Mouse (Mus musculus): Measurements from ENCODE around the gene Slc25a13. TPM values are rescaled to one million over a fixed set of nuclear protein-coding genes. Genes with fewer than 3 reads are reported as not detected.

The Slc25a13 gene
- total and polyA plus RNA-seq, 2 experiments from 2014 or later: 59.6 to 83.1 TPM

GRCm38 (mm10) chr6:6002061-6002460 lies 214.9 kb downstream of the Slc25a13 start:
- 79% methylated on average over 3 of the region's 3 CpGs for WGBS
- Histone ChIP-seq H3K4me1 (ENCODE audit: control insufficient read depth, insufficient read depth) (peaks cover 3% of the 10 kb centered on the region; the same call in 1 of the 2 replicates), H3K4me2 (ENCODE audit: low read depth, low read length) (no peak overlapping the region), H3K9me3 (replicated peaks; ENCODE audit: control insufficient read depth, low read length) (no peaks in the 10 kb centered on the region), H3K27ac (ENCODE audit: low read depth) (no peak overlapping the region), H3K36me3 (replicated peaks; ENCODE audit: control insufficient read depth, insufficient read depth, low read length) (no peaks in the 10 kb centered on the region), H3K9ac (replicated peaks; ENCODE audit: low read depth, low read length) (no peak overlapping the region), H3K27me3 (ENCODE audit: control insufficient read depth, insufficient read depth, low read length) (no peaks in the 10 kb centered on the region), H3K4me3 (ENCODE audit: low read depth, low read length) (no peak overlapping the region)
- no peak for TF ChIP-seq EP300 (IDR thresholded peaks at IDR 0.05; ENCODE audit: low read depth)
- TF ChIP-seq CTCF (IDR thresholded peaks at IDR 0.05; ENCODE audit: low read depth): no peak
- DNase-seq (ENCODE audit: low spot score) (no peak), ATAC-seq (ENCODE audit: insufficient read depth, low read depth) (no peak)

DNA sequence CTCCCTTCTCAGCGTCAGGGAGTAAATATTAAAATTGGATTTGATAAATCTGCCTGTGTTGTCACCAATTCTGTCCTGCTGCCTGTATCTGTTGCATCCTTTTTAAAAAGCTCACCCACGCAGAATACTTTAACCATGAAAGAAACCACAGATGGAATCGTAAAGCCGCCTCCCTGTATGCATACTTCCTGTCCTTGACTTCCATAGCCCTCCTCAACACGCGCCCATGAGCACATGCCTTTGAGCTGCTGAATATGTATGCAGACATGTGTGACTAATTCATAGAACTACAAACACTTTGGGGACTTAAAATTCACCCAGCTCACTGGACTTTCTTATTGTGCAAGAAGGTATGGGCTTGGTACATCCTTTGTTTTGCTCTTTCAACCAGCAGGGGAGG lies 219.4 kb downstream of the Slc25a13 start:
- Histone ChIP-seq H3K4me2 (ENCODE audit: low read depth, low read length) (no peak overlapping the region), H3K9ac (replicated peaks; ENCODE audit: low read depth, low read length) (no peak overlapping the region), H3K4me1 (ENCODE audit: control insufficient read depth, insufficient read depth) (0 out of 2 replicates have a peak, but pooled peaks cover 6% of the 10 kb centered on the region), H3K36me3 (replicated peaks; ENCODE audit: control insufficient read depth, insufficient read depth, low read length) (no peaks in the 10 kb centered on the region), H3K27ac (ENCODE audit: low read depth) (no peak overlapping the region), H3K27me3 (ENCODE audit: control insufficient read depth, insufficient read depth, low read length) (no peaks in the 10 kb centered on the region), H3K9me3 (replicated peaks; ENCODE audit: control insufficient read depth, low read length) (no peaks in the 10 kb centered on the region), H3K4me3 (ENCODE audit: low read depth, low read length) (no peak overlapping the region)
- ATAC-seq (ENCODE audit: insufficient read depth, low read depth) (no peak), DNase-seq (ENCODE audit: low spot score) (no peak)
- TF ChIP-seq EP300 (IDR thresholded peaks at IDR 0.05; ENCODE audit: low read depth): no peak
- no peak for TF ChIP-seq CTCF (IDR thresholded peaks at IDR 0.05; ENCODE audit: low read depth)
- 62% methylated on average over 6 of the region's 6 CpGs for WGBS

DNA sequence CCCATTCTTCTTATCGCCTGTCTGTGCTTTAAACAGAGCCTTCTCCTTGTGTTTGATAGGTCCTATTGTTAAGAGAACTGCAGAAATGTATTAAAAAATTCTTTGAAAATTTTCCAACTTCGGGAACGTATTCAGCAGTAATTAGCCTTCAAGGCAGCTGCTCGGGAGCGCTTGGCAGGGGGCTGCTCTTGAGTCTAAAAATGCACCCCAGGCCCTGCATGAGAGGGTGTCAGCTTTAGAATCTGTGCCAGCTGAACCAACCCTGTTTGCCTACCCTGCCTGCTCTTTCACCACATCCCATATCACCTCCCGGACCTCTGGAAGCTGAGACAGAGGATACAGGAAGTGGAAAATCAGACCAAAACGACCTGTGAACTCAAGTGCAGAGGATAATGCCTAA lies 223.9 kb downstream of the Slc25a13 start:
- Histone ChIP-seq H3K4me3 (ENCODE audit: low read depth, low read length) (no peak overlapping the region), H3K9ac (replicated peaks; ENCODE audit: low read depth, low read length) (no peak overlapping the region), H3K27me3 (ENCODE audit: control insufficient read depth, insufficient read depth, low read length) (no peaks in the 10 kb centered on the region), H3K27ac (ENCODE audit: low read depth) (no peak overlapping the region), H3K4me1 (ENCODE audit: control insufficient read depth, insufficient read depth) (peaks cover 6% of the 10 kb centered on the region; the same call in 1 of the 2 replicates), H3K4me2 (ENCODE audit: low read depth, low read length) (no peak overlapping the region), H3K36me3 (replicated peaks; ENCODE audit: control insufficient read depth, insufficient read depth, low read length) (no peaks in the 10 kb centered on the region), H3K9me3 (replicated peaks; ENCODE audit: control insufficient read depth, low read length) (no peaks in the 10 kb centered on the region)
- DNase-seq (ENCODE audit: low spot score) (no peak), ATAC-seq (ENCODE audit: insufficient read depth, low read depth) (no peak)
- WGBS: 25% methylated on average over 7 of the region's 7 CpGs
- TF ChIP-seq EP300 (IDR thresholded peaks at IDR 0.05; ENCODE audit: low read depth): no peak
- TF ChIP-seq CTCF (IDR thresholded peaks at IDR 0.05; ENCODE audit: low read depth): no peak

DNA sequence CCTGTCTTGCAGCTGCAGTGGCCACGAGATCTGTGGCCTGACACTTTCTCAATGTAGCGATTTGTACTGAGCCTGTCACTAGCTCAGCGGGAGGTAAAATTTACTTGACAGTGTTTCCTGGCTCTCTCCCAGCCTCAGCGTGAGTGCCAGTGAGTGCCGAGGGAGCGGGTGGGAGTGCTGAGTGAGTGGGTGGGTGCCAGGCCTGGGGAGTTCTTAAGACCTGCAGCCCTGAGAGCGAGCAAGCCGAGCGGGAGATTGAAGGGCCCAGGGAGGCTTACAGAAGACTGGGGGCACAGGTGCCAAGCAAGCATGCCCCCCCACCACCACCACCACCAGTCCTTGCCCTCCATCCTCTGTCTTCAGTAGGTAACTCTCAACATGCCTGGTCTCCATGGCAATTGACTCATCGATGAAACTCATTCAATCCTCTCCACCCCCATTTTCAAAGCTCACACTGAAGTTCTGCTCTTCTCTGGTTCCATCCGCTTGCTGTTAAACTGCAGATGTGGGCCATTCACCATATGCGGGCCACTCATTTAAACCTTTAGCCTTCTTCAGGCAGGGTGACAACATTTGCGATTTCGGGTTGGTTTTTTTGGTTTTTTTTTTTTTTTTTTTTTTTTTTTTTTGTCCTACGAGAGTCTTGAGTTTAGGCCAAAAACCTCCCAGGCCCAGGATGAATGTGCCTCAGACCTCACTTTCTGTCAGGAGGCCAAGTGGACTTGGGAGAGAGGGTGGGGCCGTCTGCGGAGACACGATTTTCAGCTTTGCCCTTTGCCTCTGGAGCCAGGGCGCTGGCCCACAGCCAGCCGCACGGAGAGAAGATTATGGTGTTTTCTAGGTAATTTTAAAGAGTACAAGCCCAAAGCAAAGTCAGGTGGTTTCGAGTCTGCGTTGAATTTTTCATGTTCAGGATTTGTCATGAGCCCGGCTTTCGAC lies 224.9 kb downstream of the Slc25a13 start:
- no peak overlapping the region for H3K9ac ChIP-seq (replicated peaks; ENCODE audit: low read depth, low read length)
- DNase-seq (ENCODE audit: low spot score) (peak; percentile 48), ATAC-seq (ENCODE audit: insufficient read depth, low read depth) (peak; percentile 47; the same call in 1 of the 2 replicates)
- 35% methylated on average over 25 of the region's 25 CpGs for WGBS
- no peaks in the 10 kb centered on the region for H3K36me3 ChIP-seq (replicated peaks; ENCODE audit: control insufficient read depth, insufficient read depth, low read length)
- peak overlapping the region; percentile 38 for H3K4me2 ChIP-seq (ENCODE audit: low read depth, low read length)
- no peaks in the 10 kb centered on the region for H3K27me3 ChIP-seq (ENCODE audit: control insufficient read depth, insufficient read depth, low read length)
- no peaks in the 10 kb centered on the region for H3K9me3 ChIP-seq (replicated peaks; ENCODE audit: control insufficient read depth, low read length)
- TF ChIP-seq CTCF (IDR thresholded peaks at IDR 0.05; ENCODE audit: low read depth) (no peak), EP300 (IDR thresholded peaks at IDR 0.05; ENCODE audit: low read depth) (no peak)
- peaks cover 6% of the 10 kb centered on the region; the same call in 1 of the 2 replicates for H3K4me1 ChIP-seq (ENCODE audit: control insufficient read depth, insufficient read depth)
- peak overlapping the region; percentile 13; the same call in 1 of the 2 replicates for H3K4me3 ChIP-seq (ENCODE audit: low read depth, low read length)
- no peak overlapping the region for H3K27ac ChIP-seq (ENCODE audit: low read depth)

DNA sequence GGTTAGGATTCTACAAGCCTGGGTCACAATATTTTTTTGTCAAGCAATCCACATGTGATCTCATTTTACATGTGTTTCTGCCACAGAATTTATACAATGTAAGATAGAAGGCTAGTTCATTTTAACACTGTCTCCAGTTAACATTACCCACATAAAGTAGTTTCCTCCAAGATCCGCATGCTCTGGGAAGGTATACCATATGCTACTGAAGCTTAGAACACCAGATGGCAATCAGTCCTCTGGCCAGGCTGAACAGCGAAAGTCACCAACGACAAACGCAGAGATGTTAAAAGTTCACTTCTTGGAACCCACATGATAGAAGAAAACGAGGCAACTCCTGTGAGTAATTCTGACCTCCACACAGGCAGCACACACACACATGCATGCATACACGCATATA lies 225.7 kb downstream of the Slc25a13 start:
- 74% methylated on average over 6 of the region's 6 CpGs for WGBS
- Histone ChIP-seq H3K4me2 (ENCODE audit: low read depth, low read length) (peak overlapping the region; percentile 38; the same call in 1 of the 2 replicates), H3K9ac (replicated peaks; ENCODE audit: low read depth, low read length) (no peak overlapping the region), H3K4me1 (ENCODE audit: control insufficient read depth, insufficient read depth) (peaks cover 6% of the 10 kb centered on the region; the same call in 1 of the 2 replicates), H3K27me3 (ENCODE audit: control insufficient read depth, insufficient read depth, low read length) (no peaks in the 10 kb centered on the region), H3K9me3 (replicated peaks; ENCODE audit: control insufficient read depth, low read length) (no peaks in the 10 kb centered on the region), H3K4me3 (ENCODE audit: low read depth, low read length) (no peak overlapping the region), H3K36me3 (replicated peaks; ENCODE audit: control insufficient read depth, insufficient read depth, low read length) (no peaks in the 10 kb centered on the region), H3K27ac (ENCODE audit: low read depth) (no peak overlapping the region)
- ATAC-seq (ENCODE audit: insufficient read depth, low read depth) (no peak), DNase-seq (ENCODE audit: low spot score) (no peak)
- TF ChIP-seq EP300 (IDR thresholded peaks at IDR 0.05; ENCODE audit: low read depth) (no peak), CTCF (IDR thresholded peaks at IDR 0.05; ENCODE audit: low read depth) (no peak)

All from heart, postnatal 0 days (tissue).